ENCODE assay signal across 8 mouse cellular contexts in genomic region chr13:58588655-58589516, GRCm38 (mm10). TPM values are rescaled to one million over a fixed set of nuclear protein-coding genes. Genes with fewer than 3 reads are reported as not detected.
A peak's percentile ranks its signal among the peaks of the same experiment; 100 is the strongest.
DNase-seq lines count a peak whose midpoint lies in the region; ATAC-seq and TF ChIP-seq lines count a peak whose summit lies in the region.
"Had no signal": no experiment of that assay in that cellular context is flagged by ENCODE, and none has a peak within 500 bp of the region (broad histone marks: within the 10 kb centered on the region; RNA-seq: fewer than 3 reads in every experiment).

No protein-coding gene starts in this region.

- no peaks in the 10 kb centered on the region for H3K27me3 ChIP-seq in neural tube, embryonic 11.5 days (ENCODE audit: control insufficient read depth, insufficient read depth, low read length)
- H3K27me3 ChIP-seq in forebrain, postnatal 0 days (ENCODE audit: insufficient read depth, low read length), result 0 out of 2 replicates have a peak, but pooled peaks cover 4% of the 10 kb centered on the region
- no peaks in the 10 kb centered on the region for H3K27me3 ChIP-seq in limb, embryonic 11.5 days (ENCODE audit: control insufficient read depth, insufficient read depth, low read length)
- H3K27me3 ChIP-seq in neural tube, embryonic 15.5 days (replicated peaks), result no peaks in the 10 kb centered on the region
- no peaks in the 10 kb centered on the region for H3K27me3 ChIP-seq in thymus, adult 2 months (ENCODE audit: control insufficient read depth, insufficient read depth, low read length)

- TF ChIP-seq CTCF in forebrain, postnatal 0 days (IDR thresholded peaks at IDR 0.05; ENCODE audit: low read depth), result no peak; the same call in 1 of the 2 replicates
- TF ChIP-seq CTCF in thymus, adult 2 months (IDR thresholded peaks at IDR 0.05; ENCODE audit: borderline replicate concordance, control insufficient read depth, extremely low read depth, insufficient read depth, low read length, poor library complexity), result no peak

- H3K9ac ChIP-seq in neural tube, embryonic 11.5 days (ENCODE audit: low read length), result no peak overlapping the region
- no peak overlapping the region for H3K9ac ChIP-seq in forebrain, postnatal 0 days
- 0 out of 2 replicates have a peak overlapping the region, but pooled peaks have one; percentile 5 for H3K9ac ChIP-seq in limb, embryonic 11.5 days (ENCODE audit: low read length)
- H3K9ac ChIP-seq in neural tube, embryonic 15.5 days (replicated peaks), result no peak overlapping the region

- H3K9me3 ChIP-seq in neural tube, embryonic 11.5 days (ENCODE audit: control insufficient read depth, low read length), result no peaks in the 10 kb centered on the region
- no peaks in the 10 kb centered on the region for H3K9me3 ChIP-seq in forebrain, postnatal 0 days (ENCODE audit: low read length)
- H3K9me3 ChIP-seq in limb, embryonic 11.5 days (ENCODE audit: control insufficient read depth, low read length), result no peaks in the 10 kb centered on the region
- no peaks in the 10 kb centered on the region for H3K9me3 ChIP-seq in neural tube, embryonic 15.5 days (replicated peaks)

- H3K4me2 ChIP-seq in neural tube, embryonic 11.5 days (ENCODE audit: low read depth), result peak overlapping the region; percentile 13; the same call in 1 of the 2 replicates
- peak overlapping the region; percentile 18; the same call in 1 of the 2 replicates for H3K4me2 ChIP-seq in forebrain, postnatal 0 days (ENCODE audit: low read depth)
- no peak overlapping the region for H3K4me2 ChIP-seq in limb, embryonic 11.5 days (ENCODE audit: low read depth, severe bottlenecking)
- H3K4me2 ChIP-seq in neural tube, embryonic 15.5 days, result peak overlapping the region; percentile 53

- ATAC-seq in neural tube, embryonic 11.5 days (ENCODE audit: insufficient read depth, low FRiP score, low TSS enrichment), result no peak
- peak; percentile 82 for ATAC-seq in forebrain, postnatal 0 days
- ATAC-seq in limb, embryonic 11.5 days (ENCODE audit: insufficient number of reproducible peaks, low FRiP score, low TSS enrichment, low read depth), result no peak
- peak; percentile 59; the same call in 1 of the 2 replicates for ATAC-seq in neural tube, embryonic 15.5 days (ENCODE audit: low FRiP score)

- no peaks in the 10 kb centered on the region for H3K36me3 ChIP-seq in neural tube, embryonic 11.5 days (ENCODE audit: control insufficient read depth, insufficient read depth, low read length)
- no peaks in the 10 kb centered on the region for H3K36me3 ChIP-seq in forebrain, postnatal 0 days (ENCODE audit: insufficient read depth)
- H3K36me3 ChIP-seq in limb, embryonic 11.5 days (ENCODE audit: control insufficient read depth, insufficient read depth, low read length), result no peaks in the 10 kb centered on the region
- H3K36me3 ChIP-seq in neural tube, embryonic 15.5 days, result no peaks in the 10 kb centered on the region
- H3K36me3 ChIP-seq in thymus, adult 2 months (ENCODE audit: control insufficient read depth, insufficient read depth, low read length), result no peaks in the 10 kb centered on the region

- TF ChIP-seq POLR2A in thymus, adult 2 months (IDR thresholded peaks at IDR 0.05; ENCODE audit: control insufficient read depth, extremely low read depth, insufficient read depth, low read length, poor library complexity), result no peak

- no peak overlapping the region for H3K27ac ChIP-seq in neural tube, embryonic 11.5 days (ENCODE audit: low read depth, low read length)
- 0 out of 2 replicates have a peak overlapping the region, but pooled peaks have one; percentile 29 for H3K27ac ChIP-seq in forebrain, postnatal 0 days (ENCODE audit: low read depth, low read length)
- no peak overlapping the region for H3K27ac ChIP-seq in limb, embryonic 11.5 days (replicated peaks; ENCODE audit: low read depth, low read length)
- no peak overlapping the region; the same call in 1 of the 2 replicates for H3K27ac ChIP-seq in neural tube, embryonic 15.5 days (replicated peaks)
- H3K27ac ChIP-seq in thymus, adult 2 months (ENCODE audit: control insufficient read depth, insufficient read depth, low read length), result no peak overlapping the region

- 60% methylated on average over 15 of the region's 15 CpGs for WGBS in neural tube, embryonic 11.5 days
- 35% methylated on average over 15 of the region's 15 CpGs for WGBS in forebrain, postnatal 0 days
- 56% methylated on average over 15 of the region's 15 CpGs for WGBS in limb, embryonic 11.5 days
- 57% methylated on average over 15 of the region's 15 CpGs for WGBS in neural tube, embryonic 15.5 days
- 73% methylated on average over 15 of the region's 15 CpGs for WGBS in thymus, adult 2 months

- no peak overlapping the region for H3K4me3 ChIP-seq in neural tube, embryonic 11.5 days (ENCODE audit: low read depth, low read length)
- H3K4me3 ChIP-seq in forebrain, postnatal 0 days (ENCODE audit: low read depth, low read length), result no peak overlapping the region
- no peak overlapping the region for H3K4me3 ChIP-seq in limb, embryonic 11.5 days (ENCODE audit: low read depth, low read length)
- H3K4me3 ChIP-seq in neural tube, embryonic 15.5 days (replicated peaks), result 0 out of 2 replicates have a peak overlapping the region, but pooled peaks have one; percentile 9
- H3K4me3 ChIP-seq in thymus, adult 2 months (ENCODE audit: control insufficient read depth, insufficient read depth, low read length), result no peak overlapping the region

- DNase-seq in neural tube, embryonic 11.5 days (ENCODE audit: low spot score), result no peak
- no peak for DNase-seq in neural tube, embryonic 10.5 days (ENCODE audit: extremely low spot score, low spot score)
- peak; percentile 88 for DNase-seq in forebrain, postnatal 0 days
- no peak for DNase-seq in limb, embryonic 11.5 days (ENCODE audit: low spot score)
- DNase-seq in thymus, adult 2 months, result no peak
- DNase-seq in cerebellum, adult 18-20 months, result no peak

- no peaks in the 10 kb centered on the region for H3K4me1 ChIP-seq in neural tube, embryonic 11.5 days (ENCODE audit: control insufficient read depth, insufficient read depth, low read length)
- H3K4me1 ChIP-seq in forebrain, postnatal 0 days (ENCODE audit: insufficient read depth), result no peaks in the 10 kb centered on the region
- H3K4me1 ChIP-seq in limb, embryonic 11.5 days (ENCODE audit: control insufficient read depth, insufficient read depth, low read length), result no peaks in the 10 kb centered on the region
- H3K4me1 ChIP-seq in neural tube, embryonic 15.5 days, result peaks cover 7% of the 10 kb centered on the region; the same call in 1 of the 2 replicates
- no peaks in the 10 kb centered on the region for H3K4me1 ChIP-seq in thymus, adult 2 months (replicated peaks; ENCODE audit: control insufficient read depth, insufficient read depth, low read length)

RNA-seq across cellular contexts. Expression of gene Slc28a3, which starts 21.8 kb away (rescaled TPM):
- polyA plus RNA-seq in neural tube, embryonic 11.5 days (2014; fragmentation: Nextera tagmentation; extraction: Ambion mirVana), result not detected in 2 replicates
- 0.05 and 0.08 TPM in 2 replicates for total RNA-seq in forebrain, postnatal 0 days (2014; rRNA removed)
- polyA plus RNA-seq in forebrain, postnatal 0 days (2015; fragmentation: Nextera tagmentation; extraction: Ambion mirVana), result 0.04 and 0.11 TPM in 2 replicates
- 0.03 TPM in 1 of 2 replicates, not detected in the other for polyA plus RNA-seq in limb, embryonic 11.5 days (2014; fragmentation: Nextera tagmentation; extraction: Ambion mirVana)
- polyA plus RNA-seq in neural tube, embryonic 15.5 days (2015; fragmentation: Nextera tagmentation; extraction: Ambion mirVana), result 0.10 TPM in 1 of 2 replicates, not detected in the other
- 0.07 and 0.09 TPM in 2 replicates for polyA plus RNA-seq in thymus, adult 2 months (2012; rRNA removed)
- polyA plus RNA-seq: frontal cortex, adult 2 months had no signal

Comparison
In these comparisons a context has a peak if more than half of its experiments do, and no peak if none do; other contexts are left out.
1. ATAC-seq: peak in forebrain, postnatal 0 days (single experiment) and neural tube, embryonic 15.5 days (single experiment); none in neural tube, embryonic 11.5 days (single experiment) and limb, embryonic 11.5 days (single experiment).